Mouse (Mus musculus) heart, adult 2 months (tissue): ENCODE results near the gene Mapk13. TPM values are rescaled to one million over a fixed set of nuclear protein-coding genes. Genes with fewer than 3 reads are reported as not detected.
"Not testable (repeated sequence)": the region's sequence is repeated elsewhere in the genome, so short reads cannot be mapped to it uniquely, and the experiment has no call there.

Source experiments
- DNase-seq, 2 experiments: peaks; one replicate each; pipeline ENCODE4 v3.0.0; 2021
- H3K27ac ChIP-seq: fragments of 200-600 bp; 2 replicates; pipeline ENCODE4 v1.8.1; 2022
- H3K27me3 ChIP-seq: fragments of 200-500 bp; 2 replicates; pipeline ENCODE4 v1.6.1; 2012; ENCODE audit warnings: mild to moderate bottlenecking, low read length, inconsistent platforms, mixed read lengths; ENCODE audit not compliant: control insufficient read depth, insufficient read depth
- H3K36me3 ChIP-seq: fragments of 200-500 bp; 2 replicates; pipeline ENCODE4 v1.6.1; 2012; ENCODE audit warnings: low read length, inconsistent platforms; ENCODE audit not compliant: control insufficient read depth, insufficient read depth
- H3K4me1 ChIP-seq: fragments of 200-500 bp; 2 replicates; pipeline ENCODE4 v1.6.1; 2011; ENCODE audit warnings: low read length; ENCODE audit not compliant: control insufficient read depth, insufficient read depth
- H3K4me3 ChIP-seq: fragments of 200-600 bp; 2 replicates; pipeline ENCODE4 v1.8.1; 2022
- H3K79me2 ChIP-seq: fragments of 200-500 bp; replicated peaks from 2 replicates; pipeline ENCODE4 v1.6.1; 2012; ENCODE audit warnings: mild to moderate bottlenecking, inconsistent platforms, low read length, moderate library complexity, mixed read lengths; ENCODE audit not compliant: control insufficient read depth, insufficient read depth
- H3K9ac ChIP-seq: fragments of 200-500 bp; 2 replicates; pipeline ENCODE4 v1.6.1; 2012; ENCODE audit warnings: low read depth, mild to moderate bottlenecking, control low read depth, inconsistent platforms, low read length, mixed read lengths
- CTCF ChIP-seq: fragments of 200-600 bp; IDR thresholded peaks from 2 replicates; pipeline ENCODE4 v1.8.1; 2022; ENCODE audit warnings: antibody characterized with exemption, mild to moderate bottlenecking, moderate library complexity
- EP300 ChIP-seq: fragments of 200-500 bp; IDR thresholded peaks from 2 replicates; pipeline ENCODE4 v1.6.1; 2011; ENCODE audit warnings: low read depth, low read length, control low read depth; ENCODE audit not compliant: insufficient read depth
- POLR2A ChIP-seq: fragments of 200-500 bp; IDR thresholded peaks from 2 replicates; pipeline ENCODE4 v1.6.1; 2011; ENCODE audit warnings: mild to moderate bottlenecking, low read depth, low read length, control low read depth; ENCODE audit not compliant: insufficient read depth
- WGBS: fragments of 180-500 bp; shearing (Covaris S2); methylation state at CpG from one replicate; pipeline ENCODE4 v1.1.7; 2018; 5-methylcytosine and 5-hydroxymethylcytosine counted together
- intact Hi-C: fragments of 180-260 bp; cut with DNase I; formaldehyde crosslinking; loops from one replicate; pipeline ENCODE4 v1.15.1; 2025
- long read RNA-seq: library from polyadenylated mRNA; stranded (forward); transcript quantifications from one replicate; pipeline ENCODE4 v2.0.0, GENCODE M21; 2021
- polyA plus RNA-seq: library from polyadenylated mRNA; depleted of rRNA; stranded (reverse); fragments of >200 nt; gene quantifications from 2 replicates; pipeline ENCODE4 v1.2.3, GENCODE M21; 2012; rRNA removed
- total RNA-seq, 2 experiments: library from RNA; stranded (reverse); gene quantifications; 2 replicates each; pipeline ENCODE4 v1.2.3; 2021

The Mapk13 gene
- under 1 TPM; 0.48 to 0.52 TPM for total RNA-seq
- 0.38 and 0.78 TPM in 2 replicates for polyA plus RNA-seq
- long read RNA-seq, partial matches to known transcripts = 0 of 1 reads
- long read RNA-seq, other reads (novel, unspliced or antisense) = 1 of 1 reads

DNA sequence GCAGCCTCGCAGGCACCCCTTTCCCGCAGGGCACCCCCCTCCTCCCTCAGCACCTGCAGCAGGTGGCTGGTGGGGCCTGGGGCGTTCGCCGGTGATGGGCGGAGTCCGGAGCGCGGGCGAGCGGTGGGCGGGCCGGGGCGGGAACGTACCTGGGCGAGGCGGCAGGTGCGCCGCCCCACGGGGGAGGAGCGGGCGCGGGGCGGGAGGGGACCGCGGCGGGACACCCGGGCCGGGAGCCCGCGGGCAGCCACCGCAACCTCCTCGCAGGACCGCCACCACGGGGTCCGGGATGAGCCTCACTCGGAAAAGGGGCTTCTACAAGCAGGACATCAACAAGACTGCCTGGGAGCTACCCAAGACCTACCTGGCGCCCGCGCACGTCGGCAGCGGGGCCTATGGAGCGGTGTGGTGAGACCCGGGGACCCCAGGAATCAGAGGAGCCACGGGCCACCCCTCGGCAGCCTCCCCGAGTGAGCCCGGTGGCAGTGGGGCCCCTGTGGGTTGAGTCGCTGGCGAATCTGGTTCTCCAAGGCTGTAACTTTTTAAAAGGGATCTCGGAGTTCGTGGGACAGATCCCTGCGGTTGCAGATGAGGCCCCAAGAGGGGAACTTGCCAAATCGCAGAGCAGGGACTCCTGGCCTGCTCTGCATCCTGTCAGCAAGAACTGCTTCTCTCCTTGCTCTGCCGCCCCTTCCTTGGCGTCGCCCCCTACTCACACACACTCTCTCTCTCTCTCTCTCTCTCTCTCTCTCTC, at the start of gene Mapk13:
Gene Mapk13, plus strand, starts transcription at position 177 of the 754 bp plus-strand sequence.
- TF ChIP-seq CTCF (no peak), EP300 (no peak), POLR2A (no peak)
- peaks cover 9% of the 10 kb centered on the region for H3K27me3 ChIP-seq
- no peak for DNase-seq
- H3K9ac ChIP-seq = no peak within 1 kb of the TSS
- WGBS = 3% methylated on average over 53 of the region's 58 CpGs
- intact Hi-C loops = no loop called here
- no peak within 1 kb of the TSS for H3K27ac ChIP-seq
- peak within 1 kb of the TSS; percentile 32 for H3K4me3 ChIP-seq
- no peaks in the 10 kb centered on the region for H3K36me3 ChIP-seq
- no peaks in the 10 kb centered on the region for H3K79me2 ChIP-seq
- no peaks in the 10 kb centered on the region for H3K4me1 ChIP-seq

DNA sequence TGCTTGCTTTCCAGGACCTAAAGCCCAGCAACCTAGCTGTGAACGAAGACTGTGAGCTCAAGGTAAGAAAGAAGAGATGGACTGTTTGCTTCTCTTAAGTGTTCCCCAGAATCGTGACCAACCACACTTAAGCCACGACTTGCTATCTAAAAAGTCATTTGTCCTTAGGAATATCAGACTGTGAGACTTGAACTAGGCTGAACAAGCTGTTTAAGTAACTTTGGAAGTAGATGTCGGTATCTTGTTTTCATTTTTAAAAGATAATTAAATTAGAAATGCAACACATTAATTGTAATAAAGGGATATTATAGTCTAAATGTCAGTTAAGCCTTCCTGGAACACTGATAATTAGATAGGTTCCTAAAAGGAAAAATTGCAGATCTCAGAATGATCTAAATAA, 43.3 kb upstream of the Mapk13 start, which contains the start of gene AC170998.1:
Gene AC170998.1, plus strand, starts transcription at position 301 of the 400 bp plus-strand sequence.
- Histone ChIP-seq H3K9ac (no peak within 1 kb of the TSS), H3K4me3 (no peak within 1 kb of the TSS), H3K4me1 (no peaks in the 10 kb centered on the region; the same call in 1 of the 2 replicates), H3K36me3 (peaks cover 7% of the 10 kb centered on the region), H3K27ac (no peak within 1 kb of the TSS), H3K79me2 (no peaks in the 10 kb centered on the region; the same call in none of the 2 replicates), H3K27me3 (no peaks in the 10 kb centered on the region)
- intact Hi-C loops = no loop called here
- TF ChIP-seq EP300 (no peak), CTCF (no peak), POLR2A (no peak)
- DNase-seq = no peak
- 90% methylated on average over 4 of the region's 4 CpGs for WGBS

DNA sequence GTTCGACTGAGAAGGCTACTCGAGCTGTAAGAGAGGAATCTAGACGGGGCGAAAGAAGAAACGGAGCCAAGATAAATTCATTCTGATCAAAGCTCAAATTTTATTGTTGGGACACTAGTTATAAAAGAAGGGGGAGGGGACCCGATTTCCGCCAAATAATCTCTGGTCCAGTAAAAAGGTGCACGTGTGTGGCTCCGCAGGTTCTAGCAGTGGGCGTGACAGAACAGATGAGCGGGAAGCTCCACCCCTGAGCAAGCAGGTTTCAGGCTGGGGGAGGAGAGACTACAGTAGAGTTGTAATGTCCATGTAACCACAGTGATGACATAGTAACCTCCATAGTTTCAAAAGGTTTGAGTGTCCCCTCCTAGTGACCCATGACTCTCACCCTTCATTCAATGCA, 41.6 kb upstream of the Mapk13 start:
- intact Hi-C loops, H3K36me3 ChIP-seq, H3K9ac ChIP-seq, H3K27me3 ChIP-seq, H3K4me1 ChIP-seq, DNase-seq, H3K4me3 ChIP-seq, H3K27ac ChIP-seq, H3K79me2 ChIP-seq: not testable (repeated sequence)
- WGBS = 93% methylated on average over 11 of the region's 11 CpGs

DNA sequence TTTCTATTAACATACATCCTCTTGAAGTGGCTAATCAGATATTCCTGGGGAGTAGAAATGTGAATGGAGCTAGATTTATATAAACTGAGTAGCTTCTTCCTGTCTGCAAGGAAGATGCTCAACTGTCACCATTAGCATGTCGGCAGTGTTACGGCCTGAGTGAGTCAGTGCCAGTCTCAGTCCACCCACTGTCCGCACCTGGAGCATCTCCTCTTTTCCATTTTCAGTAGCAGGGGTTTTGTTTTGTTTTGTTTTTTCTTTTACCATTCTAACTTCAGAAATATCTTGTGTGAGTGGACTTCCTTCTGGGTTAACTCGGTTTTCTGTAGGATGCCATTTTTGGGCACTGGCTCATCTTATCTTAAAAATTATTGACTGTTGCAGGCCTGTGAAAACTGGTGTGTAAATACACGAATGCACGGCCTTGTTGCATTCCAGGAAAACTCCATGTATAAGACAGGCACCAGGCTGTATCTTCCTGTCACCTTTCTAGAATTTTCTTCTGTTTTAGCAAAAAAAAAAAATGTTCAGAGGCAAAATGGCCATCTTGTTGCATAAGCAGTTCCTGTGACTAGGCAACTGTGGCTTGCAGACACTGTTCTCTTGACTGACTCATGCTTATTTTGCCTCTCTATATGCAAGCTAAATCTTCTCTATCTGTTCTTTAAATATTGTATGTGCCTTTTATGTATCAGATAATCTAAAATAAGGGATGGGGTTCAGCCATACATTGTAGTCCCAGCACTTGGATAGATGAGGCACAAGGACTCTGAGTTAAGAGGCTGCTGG, 33.6 kb upstream of the Mapk13 start:
- H3K79me2 ChIP-seq = no peaks in the 10 kb centered on the region
- TF ChIP-seq EP300 (no peak), CTCF (no peak), POLR2A (no peak)
- H3K27me3 ChIP-seq = no peaks in the 10 kb centered on the region
- no peaks in the 10 kb centered on the region; the same call in 1 of the 2 replicates for H3K36me3 ChIP-seq
- DNase-seq = no peak
- no peak overlapping the region for H3K27ac ChIP-seq
- intact Hi-C loops = no loop called here
- no peak overlapping the region for H3K9ac ChIP-seq
- WGBS = 75% methylated on average over 6 of the region's 6 CpGs
- H3K4me3 ChIP-seq = no peak overlapping the region
- no peaks in the 10 kb centered on the region; the same call in 1 of the 2 replicates for H3K4me1 ChIP-seq

DNA sequence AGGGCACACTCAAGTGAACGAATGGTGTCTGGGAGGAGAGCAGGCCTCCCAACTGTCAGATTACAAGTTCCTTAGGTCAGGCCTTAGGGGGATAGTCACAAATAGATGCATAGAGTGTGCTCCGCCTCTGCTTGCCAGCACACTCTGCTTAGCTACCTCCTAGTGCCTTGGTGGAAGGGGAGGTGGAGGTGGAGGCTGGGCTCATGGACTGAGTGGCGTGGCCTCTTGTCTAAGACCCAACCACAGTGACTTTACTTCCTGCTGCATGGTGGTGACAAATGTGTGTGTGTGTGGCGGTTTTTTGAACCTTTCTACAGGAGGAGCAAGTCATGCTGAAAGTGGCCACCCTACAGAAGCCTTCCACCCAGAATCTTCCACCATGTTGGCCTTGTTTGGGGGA, 32.6 kb upstream of the Mapk13 start:
- H3K79me2 ChIP-seq = no peaks in the 10 kb centered on the region
- H3K9ac ChIP-seq = no peak overlapping the region
- 73% methylated on average over 4 of the region's 4 CpGs for WGBS
- H3K27me3 ChIP-seq = no peaks in the 10 kb centered on the region
- no peak for DNase-seq
- H3K4me3 ChIP-seq = no peak overlapping the region
- intact Hi-C loops = no loop called here
- TF ChIP-seq CTCF (no peak), EP300 (no peak), POLR2A (no peak)
- H3K27ac ChIP-seq = no peak overlapping the region
- no peaks in the 10 kb centered on the region; the same call in 1 of the 2 replicates for H3K4me1 ChIP-seq
- H3K36me3 ChIP-seq = no peaks in the 10 kb centered on the region; the same call in 1 of the 2 replicates

DNA sequence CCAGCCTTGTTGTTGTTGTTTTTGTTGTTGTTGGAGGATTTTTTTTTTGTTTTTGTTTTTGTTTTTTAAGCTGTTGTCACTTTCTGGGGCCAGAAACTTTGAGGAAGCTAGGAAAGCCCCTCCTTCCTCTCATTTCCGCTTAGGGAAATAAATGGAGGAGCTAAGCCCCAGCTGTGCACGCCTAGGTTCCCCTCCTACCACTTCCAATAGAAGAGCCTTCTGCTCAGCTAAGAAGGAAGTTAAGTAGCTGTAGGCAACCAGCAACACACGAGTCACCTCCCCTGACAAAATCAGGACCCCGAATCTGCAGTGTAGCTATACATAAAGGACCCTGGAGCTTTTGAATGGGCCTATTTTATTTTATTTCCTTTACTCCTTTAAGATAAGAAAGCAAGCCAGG, 31.1 kb upstream of the Mapk13 start:
- WGBS = 72% methylated on average over 4 of the region's 4 CpGs
- Histone ChIP-seq H3K4me1 (no peaks in the 10 kb centered on the region; the same call in 1 of the 2 replicates), H3K9ac (no peak overlapping the region), H3K4me3 (no peak overlapping the region), H3K27me3 (no peaks in the 10 kb centered on the region), H3K36me3 (no peaks in the 10 kb centered on the region), H3K79me2 (no peaks in the 10 kb centered on the region), H3K27ac (no peak overlapping the region)
- intact Hi-C loops = no loop called here
- DNase-seq = no peak
- TF ChIP-seq POLR2A = no peak
- no peak for TF ChIP-seq EP300
- no peak for TF ChIP-seq CTCF
